Mouse (Mus musculus) testis, adult 2 months (tissue): ENCODE measurements around the gene Rpl26. TPM values are rescaled to one million over a fixed set of nuclear protein-coding genes. Genes with fewer than 3 reads are reported as not detected.

Source experiments
- H3K27ac ChIP-seq: fragments of 200-500 bp; 2 replicates; pipeline ENCODE4 v1.5.1; 2012; ENCODE audit warnings: low read depth, low read length; ENCODE audit not compliant: control insufficient read depth, insufficient read depth
- H3K27me3 ChIP-seq: fragments of 200-500 bp; 2 replicates; pipeline ENCODE4 v1.6.1; 2012; ENCODE audit warnings: mild to moderate bottlenecking, low read length, moderate library complexity; ENCODE audit not compliant: control insufficient read depth, insufficient read depth
- H3K36me3 ChIP-seq: fragments of 200-500 bp; 2 replicates; pipeline ENCODE4 v1.6.1; 2012; ENCODE audit warnings: mild to moderate bottlenecking, low read length; ENCODE audit not compliant: control insufficient read depth, insufficient read depth
- H3K4me1 ChIP-seq: fragments of 200-500 bp; 2 replicates; pipeline ENCODE4 v1.6.1; 2012; ENCODE audit warnings: low read length; ENCODE audit not compliant: control insufficient read depth, insufficient read depth
- H3K4me3 ChIP-seq: fragments of 200-500 bp; 2 replicates; pipeline ENCODE4 v1.5.1; 2012; ENCODE audit warnings: low read depth, mild to moderate bottlenecking, low read length, moderate library complexity, mixed read lengths; ENCODE audit not compliant: control insufficient read depth
- CTCF ChIP-seq: fragments of 200-500 bp; IDR thresholded peaks from 2 replicates; pipeline ENCODE4 v1.5.1; 2012; ENCODE audit warnings: low read depth, mild to moderate bottlenecking, inconsistent platforms, low read length, moderate library complexity; ENCODE audit not compliant: control insufficient read depth, insufficient read depth, insufficient replicate concordance
- POLR2A ChIP-seq: fragments of 200-500 bp; IDR thresholded peaks from 2 replicates; pipeline ENCODE4 v1.6.1; 2012; ENCODE audit warnings: low read depth, mild to moderate bottlenecking, inconsistent platforms, low read length, moderate library complexity; ENCODE audit not compliant: control insufficient read depth
- polyA plus RNA-seq: library from polyadenylated mRNA; depleted of rRNA; stranded (reverse); fragments of >200 nt; gene quantifications from 2 replicates; pipeline ENCODE4 v1.2.3, GENCODE M21; 2012

The Rpl26 gene
- polyA plus RNA-seq, 1 experiment: 938 TPM

- no peaks in the 10 kb centered on the region for H3K27me3 ChIP-seq
- TF ChIP-seq CTCF (no peak), POLR2A (no peak)
- H3K27ac ChIP-seq: no peak overlapping the region
- no peak overlapping the region for H3K4me3 ChIP-seq
- no peaks in the 10 kb centered on the region for H3K36me3 ChIP-seq
- H3K4me1 ChIP-seq: peaks cover 8% of the 10 kb centered on the region
These were observed 9.6 kb upstream of the Rpl26 start for GRCm38 (mm10) chr11:68891823-68892222.

GRCm38 (mm10) chr11:68892233-68892832, 9.1 kb upstream of the Rpl26 start:
- H3K27me3 ChIP-seq: no peaks in the 10 kb centered on the region

GRCm38 (mm10) chr11:68893911-68894464, 7.4 kb upstream of the Rpl26 start:
- Histone ChIP-seq H3K27ac (no peak overlapping the region), H3K27me3 (no peaks in the 10 kb centered on the region), H3K4me1 (peaks cover 8% of the 10 kb centered on the region), H3K4me3 (no peak overlapping the region), H3K36me3 (no peaks in the 10 kb centered on the region)
- TF ChIP-seq POLR2A: no peak
- no peak for TF ChIP-seq CTCF

More at GRCm38 (mm10) chr11:68892233-68892832, 9.1 kb upstream of the Rpl26 start:
- no peak for TF ChIP-seq CTCF
- no peak for TF ChIP-seq POLR2A
- peak overlapping the region; percentile 7; the same call in 1 of the 2 replicates for H3K4me3 ChIP-seq
- H3K27ac ChIP-seq: no peak overlapping the region
- peaks cover 8% of the 10 kb centered on the region for H3K4me1 ChIP-seq
- H3K36me3 ChIP-seq: no peaks in the 10 kb centered on the region

- H3K4me3 ChIP-seq: no peak overlapping the region
- H3K27ac ChIP-seq: no peak overlapping the region
- TF ChIP-seq CTCF (no peak), POLR2A (no peak)
- no peaks in the 10 kb centered on the region for H3K36me3 ChIP-seq
- H3K27me3 ChIP-seq: no peaks in the 10 kb centered on the region
- peaks cover 8% of the 10 kb centered on the region for H3K4me1 ChIP-seq
These were observed 5.1 kb upstream of the Rpl26 start for GRCm38 (mm10) chr11:68896247-68896646.

GRCm38 (mm10) chr11:68897120-68897519, 4.3 kb upstream of the Rpl26 start:
- TF ChIP-seq POLR2A (no peak), CTCF (peak; percentile 24; the same call in 1 of the 2 replicates)
- H3K4me3 ChIP-seq: no peak overlapping the region
- H3K27me3 ChIP-seq: no peaks in the 10 kb centered on the region
- no peaks in the 10 kb centered on the region for H3K36me3 ChIP-seq
- no peak overlapping the region for H3K27ac ChIP-seq
- H3K4me1 ChIP-seq: peaks cover 6% of the 10 kb centered on the region

- H3K27me3 ChIP-seq: no peaks in the 10 kb centered on the region
- H3K4me1 ChIP-seq: peaks cover 2% of the 10 kb centered on the region
- no peak overlapping the region for H3K4me3 ChIP-seq
- TF ChIP-seq CTCF: no peak
- no peak for TF ChIP-seq POLR2A
- H3K27ac ChIP-seq: no peak overlapping the region
- H3K36me3 ChIP-seq: no peaks in the 10 kb centered on the region
These were observed 3.5 kb upstream of the Rpl26 start for GRCm38 (mm10) chr11:68897838-68898237.

GRCm38 (mm10) chr11:68898790-68899189, 2.6 kb upstream of the Rpl26 start:
- Histone ChIP-seq H3K27ac (no peak overlapping the region), H3K4me1 (peaks cover 2% of the 10 kb centered on the region; the same call in 1 of the 2 replicates), H3K27me3 (no peaks in the 10 kb centered on the region), H3K36me3 (peaks cover 5% of the 10 kb centered on the region; the same call in 1 of the 2 replicates), H3K4me3 (no peak overlapping the region)
- TF ChIP-seq CTCF: no peak
- TF ChIP-seq POLR2A: no peak
